Mouse (Mus musculus) cortical plate, adult 2 months (tissue): Measurements from ENCODE around the gene Slitrk2.

ENCODE experiments used
- CTCF ChIP-seq: fragments of 200-500 bp; IDR thresholded peaks from 2 replicates; pipeline ENCODE4 v1.5.1; 2011; ENCODE audit warnings: mild to moderate bottlenecking, control low read depth, low read length; ENCODE audit not compliant: insufficient read depth; ENCODE audit errors: extremely low read depth
- POLR2A ChIP-seq: fragments of 200-500 bp; IDR thresholded peaks from 2 replicates; pipeline ENCODE4 v1.6.1; 2011; ENCODE audit warnings: mild to moderate bottlenecking, low read length, control low read depth; ENCODE audit not compliant: insufficient read depth; ENCODE audit errors: extremely low read depth

GRCm38 (mm10) chrX:66657365-66657764, 8.2 kb downstream of the Slitrk2 start:
- TF ChIP-seq CTCF (no peak), POLR2A (no peak)
